Mouse (Mus musculus) midbrain, embryonic 14.5 days (tissue): Measurements from ENCODE around the gene Gm10719. TPM values are rescaled to one million over a fixed set of nuclear protein-coding genes. Genes with fewer than 3 reads are reported as not detected.
A peak's percentile ranks its signal among the peaks of the same experiment; 100 is the strongest.
"Not testable (repeated sequence)": the region's sequence is repeated elsewhere in the genome, so short reads cannot be mapped to it uniquely, and the experiment has no call there.

ENCODE experiments used
- ATAC-seq: fragments of 200-750 bp; cut with Nextera tagmentation; 2 replicates; pipeline ENCODE4 v1.8.0; 2017; ENCODE audit warnings: moderate number of reproducible peaks, moderate library complexity; ENCODE audit not compliant: low FRiP score, low TSS enrichment
- DNase-seq: peaks from one replicate; pipeline ENCODE4 v3.0.0-alpha.2; 2015
- H3K27ac ChIP-seq: fragments of 300-500 bp; sonication (generic); replicated peaks from 2 replicates; pipeline ENCODE4 v1.5.1; 2014; ENCODE audit warnings: mild to moderate bottlenecking, low read depth, low read length, moderate library complexity
- H3K27me3 ChIP-seq: fragments of 300-500 bp; sonication (generic); 2 replicates; pipeline ENCODE4 v1.6.1; 2014; ENCODE audit warnings: low read length, control low read depth, mixed read lengths; ENCODE audit not compliant: control insufficient read depth, insufficient read depth
- H3K36me3 ChIP-seq: fragments of 300-500 bp; sonication (generic); 2 replicates; pipeline ENCODE4 v1.6.1; 2014; ENCODE audit warnings: low read length, control low read depth; ENCODE audit not compliant: control insufficient read depth, insufficient read depth
- H3K4me1 ChIP-seq: fragments of 300-500 bp; sonication (generic); 2 replicates; pipeline ENCODE4 v1.6.1; 2014; ENCODE audit warnings: mild to moderate bottlenecking, antibody characterized with exemption, low read length, control low read depth; ENCODE audit not compliant: control insufficient read depth, insufficient read depth
- H3K4me2 ChIP-seq: fragments of 300-500 bp; sonication (generic); 2 replicates; pipeline ENCODE4 v1.6.1; 2014; ENCODE audit warnings: mild to moderate bottlenecking, low read length, moderate library complexity
- H3K4me3 ChIP-seq: fragments of 300-500 bp; sonication (generic); replicated peaks from 2 replicates; pipeline ENCODE4 v1.5.1; 2014; ENCODE audit warnings: low read depth, low read length
- H3K9ac ChIP-seq: fragments of 300-500 bp; sonication (generic); replicated peaks from 2 replicates; pipeline ENCODE4 v1.6.1; 2014; ENCODE audit warnings: mild to moderate bottlenecking, low read length, moderate library complexity
- H3K9me3 ChIP-seq: fragments of 300-500 bp; sonication (generic); 2 replicates; pipeline ENCODE4 v1.6.1; 2016; ENCODE audit warnings: low read length, control low read depth, mixed read lengths; ENCODE audit not compliant: control insufficient read depth
- WGBS: fragments of 180-500 bp; shearing (Covaris S2); extraction: QIAGEN DNeasy Blood & Tissue Kit; methylation state at CpG from one replicate; pipeline ENCODE4 v1.1.7; 2014; 5-methylcytosine and 5-hydroxymethylcytosine counted together
- polyA plus RNA-seq: library from polyadenylated mRNA; unstranded; fragments of >200 nt; fragmentation: Nextera tagmentation; extraction: Ambion mirVana; gene quantifications from 2 replicates; pipeline ENCODE4 v1.2.1, GENCODE M21; 2014

The Gm10719 gene
- polyA plus RNA-seq, 1 experiment from 2014 or later, result 0.59 TPM

- not testable (repeated sequence) for H3K4me2 ChIP-seq, H3K36me3 ChIP-seq, H3K27ac ChIP-seq, H3K27me3 ChIP-seq, H3K9ac ChIP-seq, ATAC-seq, DNase-seq, H3K9me3 ChIP-seq, H3K4me1 ChIP-seq, H3K4me3 ChIP-seq
- WGBS, result 70% methylated on average over 16 of the region's 16 CpGs
Measured at GRCm38 (mm10) chr9:3023985-3024648, 6.9 kb downstream of the Gm10719 start.

GRCm38 (mm10) chr9:3024912-3025467 is 7.8 kb downstream of the Gm10719 start, which contains the start of gene Gm10717:
Gene Gm10717, plus strand, starts transcription at chr9:3025417.
- not testable (repeated sequence) for H3K27me3 ChIP-seq, H3K9me3 ChIP-seq, H3K27ac ChIP-seq, H3K4me3 ChIP-seq, H3K4me1 ChIP-seq, DNase-seq, H3K36me3 ChIP-seq, ATAC-seq, H3K4me2 ChIP-seq, H3K9ac ChIP-seq
- WGBS, result 78% methylated on average over 12 of the region's 12 CpGs

DNA sequence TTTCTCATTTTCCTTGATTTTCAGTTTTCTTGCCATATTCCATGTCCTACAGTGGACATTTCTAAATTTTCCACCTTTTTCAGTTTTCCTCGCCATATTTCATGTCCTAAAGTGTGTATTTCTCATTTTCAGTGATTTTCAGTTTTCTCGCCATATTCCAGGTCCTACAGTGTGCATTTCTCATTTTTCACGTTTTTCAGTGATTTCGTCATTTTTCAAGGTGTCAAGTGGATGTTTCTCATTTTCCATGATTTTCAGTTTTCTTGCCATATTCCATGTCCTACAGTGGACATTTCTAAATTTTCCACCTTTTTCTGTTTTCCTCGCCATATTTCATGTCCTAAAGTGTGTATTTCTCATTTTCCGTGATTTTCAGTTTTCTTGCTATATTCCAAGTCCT is 8.4 kb downstream of the Gm10719 start:
- ATAC-seq, DNase-seq, H3K4me1 ChIP-seq, H3K27ac ChIP-seq, H3K4me3 ChIP-seq, H3K4me2 ChIP-seq, H3K9me3 ChIP-seq, H3K9ac ChIP-seq, H3K36me3 ChIP-seq, H3K27me3 ChIP-seq: not testable (repeated sequence)
- 65% methylated on average over 4 of the region's 6 CpGs for WGBS

DNA sequence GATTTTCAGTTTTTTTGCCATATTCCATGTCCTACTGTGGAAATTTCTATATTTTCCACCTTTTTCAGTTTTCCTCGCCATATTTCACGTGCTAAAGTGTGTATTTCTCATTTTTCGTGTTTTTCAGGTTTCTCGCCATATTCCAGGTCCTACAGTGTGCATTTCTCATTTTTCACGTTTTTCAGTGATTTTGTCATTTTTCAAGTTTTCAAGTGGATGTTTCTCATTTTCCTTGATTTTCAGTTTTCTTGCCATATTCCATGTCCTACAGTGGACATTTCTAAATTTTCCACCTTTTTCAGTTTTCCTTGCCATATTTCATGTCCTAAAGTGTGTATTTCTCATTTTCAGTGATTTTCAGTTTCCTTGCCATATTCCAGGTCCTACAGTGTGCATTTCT is 8.9 kb downstream of the Gm10719 start:
- H3K27me3 ChIP-seq, H3K9me3 ChIP-seq, H3K4me3 ChIP-seq, H3K27ac ChIP-seq, H3K36me3 ChIP-seq, H3K9ac ChIP-seq, ATAC-seq, H3K4me1 ChIP-seq, DNase-seq, H3K4me2 ChIP-seq: not testable (repeated sequence)
- WGBS, result 74% methylated on average over 5 of the region's 5 CpGs

DNA sequence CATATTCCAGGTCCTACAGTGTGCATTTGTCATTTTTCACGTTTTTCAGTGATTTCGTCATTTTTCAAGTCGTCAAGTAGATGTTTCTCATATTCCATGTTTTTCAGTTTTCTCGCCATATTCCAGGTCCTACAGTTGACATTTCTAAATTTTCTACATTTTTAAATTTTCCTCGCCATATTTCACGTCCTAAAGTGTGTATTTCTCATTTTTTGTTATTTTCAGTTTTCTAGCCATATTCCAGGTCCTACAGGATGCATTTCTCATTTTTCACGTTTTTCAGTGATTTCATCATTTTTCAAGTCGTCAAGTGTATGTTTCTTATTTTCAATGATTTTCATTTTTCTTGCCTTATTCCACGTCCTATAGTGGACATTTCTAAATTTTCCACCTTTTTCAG is 9.5 kb downstream of the Gm10719 start:
- not testable (repeated sequence) for H3K27ac ChIP-seq, DNase-seq, H3K4me1 ChIP-seq, H3K9ac ChIP-seq, ATAC-seq, H3K36me3 ChIP-seq, H3K9me3 ChIP-seq, H3K27me3 ChIP-seq, H3K4me3 ChIP-seq, H3K4me2 ChIP-seq
- 68% methylated on average over 9 of the region's 9 CpGs for WGBS

GRCm38 (mm10) chr9:3027200-3027599 is 10.0 kb downstream of the Gm10719 start:
- not testable (repeated sequence) for H3K9me3 ChIP-seq, H3K9ac ChIP-seq, ATAC-seq, H3K4me3 ChIP-seq, H3K4me2 ChIP-seq, H3K27me3 ChIP-seq, H3K4me1 ChIP-seq, H3K27ac ChIP-seq, H3K36me3 ChIP-seq
- DNase-seq, result peak; percentile 35
- 76% methylated on average over 9 of the region's 9 CpGs for WGBS

GRCm38 (mm10) chr9:3029276-3030000 is 12.2 kb downstream of the Gm10719 start:
- H3K4me2 ChIP-seq, H3K4me3 ChIP-seq, H3K9ac ChIP-seq, H3K27ac ChIP-seq, H3K36me3 ChIP-seq, ATAC-seq, DNase-seq, H3K9me3 ChIP-seq, H3K27me3 ChIP-seq, H3K4me1 ChIP-seq: not testable (repeated sequence)
- 67% methylated on average over 12 of the region's 16 CpGs for WGBS

- ATAC-seq (peak; percentile 51; the same call in 1 of the 2 replicates), DNase-seq (peak; percentile 82)
- not testable (repeated sequence) for H3K4me1 ChIP-seq, H3K4me2 ChIP-seq, H3K36me3 ChIP-seq, H3K9ac ChIP-seq, H3K9me3 ChIP-seq, H3K27me3 ChIP-seq, H3K27ac ChIP-seq, H3K4me3 ChIP-seq
- WGBS, result 64% methylated on average over 2 of the region's 10 CpGs
Measured at GRCm38 (mm10) chr9:3030677-3031318, 13.6 kb downstream of the Gm10719 start.
